Mouse (Mus musculus) R1 (cell line): ENCODE measurements around the gene Lrmda.

ENCODE experiments used
- DNase-seq: peaks from one replicate; pipeline ENCODE4 v3.0.0-alpha.2; 2018; ENCODE audit warnings: low read depth, low spot score

The Lrmda gene

GRCm38 (mm10) chr14:22323530-22324292 is 304.2 kb downstream of the Lrmda start:
- DNase-seq, result no peak

- no peak for DNase-seq
Measured at GRCm38 (mm10) chr14:22326218-22326964, 306.9 kb downstream of the Lrmda start.

DNA sequence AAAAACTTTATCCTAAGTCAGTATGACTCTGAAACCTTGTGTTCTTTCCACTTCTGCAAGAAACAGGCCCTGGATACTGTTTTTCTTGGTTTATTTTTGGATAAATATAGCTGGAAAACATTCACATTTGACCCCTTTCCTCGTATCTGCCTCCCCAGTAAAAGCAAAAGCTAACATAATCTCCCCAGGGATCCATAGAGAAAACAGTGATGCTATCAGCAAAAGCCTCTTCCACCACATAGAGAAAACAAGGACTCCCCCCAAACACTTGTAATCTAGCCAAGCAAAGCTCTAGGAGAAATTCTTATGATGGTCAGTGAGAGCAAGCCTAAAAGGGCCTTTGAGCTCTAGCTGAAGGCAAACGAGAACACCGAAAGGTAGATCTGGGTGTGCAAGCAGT is 309.7 kb downstream of the Lrmda start:
- DNase-seq, result no peak

DNA sequence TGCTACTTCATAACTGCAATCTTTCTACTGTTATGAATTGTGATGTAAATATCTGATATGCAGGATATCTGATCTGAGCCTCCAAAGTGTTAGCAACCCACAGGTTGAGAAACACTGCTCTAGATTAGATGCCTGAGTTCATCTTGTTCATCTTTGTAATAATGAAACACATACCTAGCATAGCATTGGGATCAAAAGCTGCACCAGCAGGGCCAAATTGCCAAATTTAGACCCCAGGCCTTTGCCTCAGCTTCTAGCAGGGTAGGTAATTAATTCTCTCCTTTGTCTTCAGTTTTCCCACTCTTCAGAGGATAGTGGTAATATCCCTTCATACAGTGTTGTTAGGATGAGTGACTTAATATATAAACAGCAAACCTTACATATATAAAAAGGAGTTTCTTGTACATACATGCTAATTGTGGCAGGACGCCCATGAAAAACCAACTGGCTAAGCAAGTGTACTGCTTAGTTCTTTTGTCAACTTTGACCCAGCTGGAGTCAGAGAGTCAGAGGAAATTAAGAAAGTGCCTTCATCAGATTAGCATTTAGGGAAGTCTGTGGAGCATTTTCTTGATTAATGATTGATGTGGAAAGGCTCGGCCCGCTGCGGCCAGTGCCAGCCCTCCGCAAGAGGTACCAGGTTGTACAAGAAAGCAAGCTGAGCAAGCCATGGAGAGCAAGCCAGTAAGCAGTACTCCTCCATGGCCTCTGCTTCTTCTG is 315.7 kb downstream of the Lrmda start:
- no peak for DNase-seq

DNA sequence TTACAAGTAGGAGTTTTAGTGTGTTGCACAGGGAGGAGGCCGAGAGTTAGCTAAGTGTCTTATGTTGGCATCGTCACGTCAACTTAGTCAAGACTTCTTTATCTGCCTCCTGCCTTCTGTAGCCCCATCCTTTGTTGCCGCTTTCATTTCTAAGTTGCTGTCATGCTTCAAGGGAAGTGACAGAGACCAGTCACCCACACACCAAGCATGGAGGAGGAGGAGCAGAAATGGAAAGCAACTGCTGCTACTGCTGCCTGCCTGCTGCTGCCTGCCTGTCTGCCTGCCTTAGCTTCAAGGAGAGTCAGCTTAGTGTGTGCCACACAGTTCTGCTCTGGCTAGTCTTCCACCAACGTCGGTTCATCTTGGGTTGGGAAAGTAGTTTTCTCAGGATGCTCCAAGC is 319.7 kb downstream of the Lrmda start:
- DNase-seq, result no peak

DNA sequence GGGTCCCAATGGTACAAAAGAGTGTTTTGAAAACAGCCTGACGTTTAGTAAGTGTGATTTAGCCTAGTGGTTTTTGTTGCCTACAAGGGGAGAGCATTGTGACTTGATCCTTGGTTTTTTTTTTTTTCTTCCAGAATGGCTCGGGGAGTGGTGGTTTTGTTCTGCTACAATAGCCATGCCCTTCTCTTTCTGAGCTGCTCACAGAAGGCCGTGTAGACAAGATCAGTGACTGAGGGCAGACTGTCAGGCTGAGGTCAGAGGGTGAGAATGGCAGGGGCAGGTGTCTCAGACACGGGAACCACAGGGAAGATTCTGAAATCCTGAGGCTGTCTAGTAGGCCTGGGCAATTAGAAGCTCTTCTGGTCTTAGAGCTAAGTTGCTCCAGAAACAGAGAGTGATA is 323.8 kb downstream of the Lrmda start:
- no peak for DNase-seq

- DNase-seq, result no peak
Measured at GRCm38 (mm10) chr14:22345248-22345647, 325.7 kb downstream of the Lrmda start.

- no peak for DNase-seq
Measured at GRCm38 (mm10) chr14:22353626-22354025, 334.1 kb downstream of the Lrmda start.

DNA sequence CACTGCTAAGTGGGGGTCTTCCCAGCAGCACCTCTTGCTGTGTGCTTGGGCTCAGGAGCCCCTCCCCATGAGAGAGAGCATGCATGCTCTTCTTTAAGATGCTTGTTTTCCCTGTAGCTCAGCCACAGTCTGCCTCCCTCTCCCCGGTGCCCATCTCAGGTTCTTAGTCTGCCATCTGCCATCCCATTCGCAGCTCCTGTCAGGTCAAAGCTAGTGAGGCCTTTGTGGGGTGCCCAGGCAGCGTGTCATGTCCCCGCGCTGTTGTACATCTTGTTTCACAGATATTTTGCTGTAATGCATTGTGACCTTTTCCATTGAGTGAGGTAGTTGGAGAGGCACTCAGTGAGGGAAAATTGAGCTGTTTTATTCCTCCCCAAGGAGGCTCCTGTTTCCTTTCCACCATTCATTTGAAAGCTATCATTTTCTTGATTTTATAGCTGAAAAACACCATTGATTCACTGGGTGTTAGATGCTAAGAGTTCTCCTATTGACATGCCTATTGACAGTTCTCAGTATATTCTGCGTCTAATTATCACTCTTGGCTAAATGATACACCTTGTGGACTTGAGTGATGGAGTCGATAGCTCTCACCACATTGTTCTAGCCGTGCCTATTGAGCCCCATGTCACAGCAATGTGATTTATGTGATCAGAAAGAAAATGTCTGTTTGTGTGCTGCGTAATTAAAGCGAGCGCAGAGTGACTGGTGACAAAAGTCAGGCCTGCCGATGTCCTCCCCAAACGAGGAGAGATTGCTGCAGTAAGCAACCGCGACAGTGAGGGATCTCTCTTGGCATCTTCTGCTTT is 335.5 kb downstream of the Lrmda start:
- no peak for DNase-seq

DNA sequence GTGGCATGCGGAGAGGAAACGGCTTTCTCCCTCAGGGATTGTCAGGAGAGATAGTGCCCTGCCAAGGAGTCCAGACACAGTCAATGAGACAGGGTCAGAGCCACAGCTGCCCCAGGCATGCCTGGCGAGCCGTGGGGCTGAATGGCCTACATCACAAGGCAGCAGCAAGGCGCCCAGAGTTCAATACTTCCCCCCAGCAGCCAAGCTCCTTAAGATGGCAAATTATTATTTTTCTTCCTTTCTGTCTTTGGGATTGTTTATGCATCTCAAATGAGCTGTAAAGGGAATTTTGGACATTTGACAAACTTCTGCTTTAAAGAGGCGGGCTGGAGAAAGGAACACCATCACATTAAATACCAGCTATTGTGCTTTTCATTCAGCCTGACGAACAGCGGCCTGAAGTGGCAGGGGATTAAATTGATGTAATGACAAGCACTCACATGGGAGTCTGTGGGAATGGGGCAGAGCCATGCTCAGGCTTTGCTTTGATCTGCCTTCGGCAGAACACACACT is 338.5 kb downstream of the Lrmda start:
- DNase-seq, result no peak

GRCm38 (mm10) chr14:22364010-22364748 is 344.7 kb downstream of the Lrmda start:
- no peak for DNase-seq

DNA sequence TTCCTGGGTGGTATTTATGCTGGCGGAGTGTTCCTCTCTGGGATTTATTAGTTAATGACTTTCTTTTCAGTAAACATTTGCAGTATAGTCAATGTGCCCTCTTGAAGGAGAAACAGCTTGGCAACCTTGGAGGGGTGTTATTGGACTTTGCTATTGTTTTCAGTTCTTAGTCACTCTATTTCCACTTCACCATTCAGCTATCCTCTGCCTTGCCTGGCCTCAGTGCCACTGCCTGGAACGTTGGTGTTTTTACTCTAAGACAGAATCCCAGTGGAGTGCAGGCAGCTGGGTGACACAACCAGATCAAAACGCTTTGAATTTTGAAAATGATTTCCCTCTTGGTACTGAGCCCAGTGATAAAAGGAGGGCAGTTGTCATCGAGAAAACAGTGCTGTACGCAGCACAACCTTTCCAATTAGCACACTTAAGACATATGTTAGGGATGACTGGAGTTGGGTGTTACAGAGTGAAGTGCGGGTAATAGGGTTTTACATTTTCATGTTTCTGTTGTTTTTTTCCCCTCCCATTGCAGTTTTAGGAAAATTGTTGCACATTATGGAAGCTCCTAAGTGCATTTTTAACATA is 345.4 kb downstream of the Lrmda start:
- DNase-seq, result no peak

DNA sequence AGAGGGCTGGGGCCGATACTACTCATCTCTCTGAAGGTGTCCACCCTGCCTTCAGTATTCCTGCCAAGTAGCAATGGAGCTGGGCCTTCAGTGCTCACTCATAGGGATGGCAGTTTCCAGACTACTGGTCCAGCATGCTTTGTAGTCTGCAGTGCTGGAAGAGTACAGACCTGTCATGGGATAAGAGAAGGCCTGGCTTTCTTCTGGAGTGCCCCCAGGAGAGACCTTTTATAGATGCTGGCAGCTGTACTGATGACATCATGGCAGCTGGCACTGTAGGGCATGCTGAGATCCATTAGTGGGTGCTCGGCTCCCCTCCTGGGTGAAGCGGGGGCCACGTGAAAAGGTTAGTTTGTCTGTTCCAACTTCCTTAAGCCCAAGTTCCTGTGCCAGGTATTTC is 348.1 kb downstream of the Lrmda start:
- no peak for DNase-seq

GRCm38 (mm10) chr14:22371136-22371535 is 351.6 kb downstream of the Lrmda start:
- DNase-seq, result no peak

DNA sequence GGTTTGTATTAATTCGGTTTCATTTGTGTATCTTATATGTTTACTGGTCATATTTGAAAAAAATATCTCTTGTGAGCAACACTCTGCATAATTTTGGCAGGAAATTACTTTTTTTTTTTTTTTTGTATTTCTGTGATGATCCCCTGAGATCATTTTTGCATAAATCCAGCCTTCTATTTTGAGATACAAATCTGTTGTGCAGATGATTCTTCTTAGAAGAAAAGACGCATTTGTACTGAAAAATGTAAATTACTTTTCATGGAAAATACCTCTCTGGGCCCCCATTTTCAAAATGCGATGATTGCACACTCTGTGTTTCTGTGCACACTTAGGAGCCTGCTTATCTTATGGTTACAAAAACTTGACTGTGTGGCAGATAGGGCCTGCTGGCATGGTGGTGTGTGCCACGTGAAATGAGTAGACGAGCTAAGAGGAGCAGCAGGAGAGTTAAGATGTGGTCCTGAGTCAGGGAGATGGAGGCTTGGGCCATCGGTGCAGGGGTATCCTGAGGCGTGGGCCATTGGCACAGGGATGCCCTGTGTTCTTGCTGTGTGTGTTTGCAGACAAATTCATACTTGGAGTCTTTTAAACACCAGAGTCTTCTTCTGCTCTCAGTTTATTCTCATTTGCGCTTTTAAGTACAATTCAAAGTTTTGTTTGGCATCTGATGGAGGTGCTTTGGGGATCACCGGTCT is 353.3 kb downstream of the Lrmda start:
- no peak for DNase-seq

GRCm38 (mm10) chr14:22373361-22373745 is 353.8 kb downstream of the Lrmda start:
- no peak for DNase-seq

GRCm38 (mm10) chr14:22377148-22377547 is 357.6 kb downstream of the Lrmda start:
- DNase-seq, result no peak

DNA sequence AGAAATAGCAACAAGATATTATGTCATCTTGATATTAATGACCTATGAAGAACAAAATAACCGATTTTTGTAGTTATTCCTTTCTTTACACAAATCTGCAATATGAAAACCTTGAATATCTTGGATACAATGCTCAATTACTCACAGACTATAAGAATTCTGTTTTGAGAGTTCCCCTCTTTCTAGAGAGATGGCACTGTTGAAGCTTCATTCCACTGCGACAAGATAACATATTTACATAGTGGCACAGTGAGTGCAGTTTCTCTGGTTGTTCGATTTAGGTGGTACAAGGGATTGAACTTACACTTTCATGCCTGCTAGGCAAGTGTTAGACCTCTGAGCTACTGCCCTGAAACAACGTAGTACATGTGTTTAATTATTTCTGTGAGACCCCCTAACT is 362.6 kb downstream of the Lrmda start:
- no peak for DNase-seq

- no peak for DNase-seq
Measured at GRCm38 (mm10) chr14:22393616-22394015, 374.1 kb downstream of the Lrmda start.

DNA sequence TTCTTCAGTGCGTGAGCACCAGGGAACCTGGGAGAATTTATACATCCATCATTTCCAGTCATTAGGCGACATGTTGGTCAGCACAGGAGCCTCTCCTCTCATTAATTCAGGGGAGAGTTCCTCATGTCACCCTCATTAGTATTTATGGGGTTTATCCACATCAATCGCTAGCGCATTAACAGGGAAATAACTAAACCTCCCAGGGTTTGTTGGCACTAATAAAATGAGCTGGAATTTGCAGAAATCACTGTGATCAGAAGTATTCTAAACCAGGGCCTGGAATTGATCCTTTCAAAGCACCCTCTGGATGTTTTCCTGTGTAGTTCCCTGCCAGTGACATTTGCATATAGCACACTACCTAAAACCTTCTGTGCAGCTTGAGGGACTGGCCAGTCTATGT is 382.9 kb downstream of the Lrmda start:
- DNase-seq, result no peak
